Mouse (Mus musculus): ENCODE data around the gene AU021092. TPM values are rescaled to one million over a fixed set of nuclear protein-coding genes. Genes with fewer than 3 reads are reported as not detected.
A peak's percentile ranks its signal among the peaks of the same experiment; 100 is the strongest.
"Not testable (repeated sequence)": the region's sequence is repeated elsewhere in the genome, so short reads cannot be mapped to it uniquely, and the experiment has no call there.

AU021092 gene
- polyA plus RNA-seq, 1 experiment from 2014 or later: 3.5 TPM

DNA sequence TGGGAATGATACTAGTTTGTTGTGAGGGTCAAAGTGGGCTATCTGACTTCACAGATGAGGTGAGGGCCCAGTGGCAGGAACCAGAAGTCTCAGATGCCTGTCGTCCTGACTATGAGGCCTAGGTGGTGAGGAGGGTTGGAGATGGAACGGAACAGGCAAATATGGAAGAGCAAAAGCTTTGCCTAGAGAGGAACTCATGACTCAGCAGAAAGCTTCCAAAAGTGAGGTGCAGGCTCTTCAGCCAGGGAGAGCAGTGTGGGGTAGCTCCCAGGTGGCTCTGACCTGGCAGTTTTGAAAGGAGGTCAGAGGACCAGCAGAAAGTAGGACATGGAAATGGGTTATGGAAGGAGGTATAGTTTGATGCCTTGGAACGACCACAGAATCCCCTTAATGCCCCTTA lies 28.8 kb upstream of the AU021092 start:
- Histone ChIP-seq H3K27ac (ENCODE audit: low read depth, low read length) (no peak overlapping the region), H3K9ac (ENCODE audit: low read depth, low read length) (no peak overlapping the region), H3K9me3 (ENCODE audit: control insufficient read depth, low read length) (no peaks in the 10 kb centered on the region), H3K4me3 (ENCODE audit: low read length) (no peak overlapping the region), H3K36me3 (ENCODE audit: control insufficient read depth, insufficient read depth, low read length) (peaks cover 41% of the 10 kb centered on the region), H3K4me1 (ENCODE audit: control insufficient read depth, insufficient read depth, low read length) (peaks cover 5% of the 10 kb centered on the region), H3K4me2 (replicated peaks; ENCODE audit: low read depth, low read length) (no peak overlapping the region), H3K27me3 (ENCODE audit: control insufficient read depth, insufficient read depth, low read length) (no peaks in the 10 kb centered on the region)
- ATAC-seq (ENCODE audit: low FRiP score, low TSS enrichment): no peak
- 83% methylated on average over 3 of the region's 3 CpGs for WGBS

- Histone ChIP-seq H3K36me3 (ENCODE audit: control insufficient read depth, insufficient read depth, low read length) (peaks cover 64% of the 10 kb centered on the region), H3K9ac (ENCODE audit: low read depth, low read length) (no peak overlapping the region), H3K27ac (ENCODE audit: low read depth, low read length) (no peak overlapping the region), H3K9me3 (ENCODE audit: control insufficient read depth, low read length) (no peaks in the 10 kb centered on the region), H3K4me2 (replicated peaks; ENCODE audit: low read depth, low read length) (no peak overlapping the region), H3K4me1 (ENCODE audit: control insufficient read depth, insufficient read depth, low read length) (no peaks in the 10 kb centered on the region), H3K27me3 (ENCODE audit: control insufficient read depth, insufficient read depth, low read length) (no peaks in the 10 kb centered on the region), H3K4me3 (ENCODE audit: low read length) (no peak overlapping the region)
- 39% methylated on average over 7 of the region's 7 CpGs for WGBS
- ATAC-seq (ENCODE audit: low FRiP score, low TSS enrichment): 0 out of 2 replicates have a peak, but pooled peaks have one; percentile 70
Observed at GRCm38 (mm10) chr16:5244411-5244810, 22.3 kb upstream of the AU021092 start.

GRCm38 (mm10) chr16:5242882-5243281 lies 20.8 kb upstream of the AU021092 start:
- Histone ChIP-seq H3K36me3 (ENCODE audit: control insufficient read depth, insufficient read depth, low read length) (peaks cover 58% of the 10 kb centered on the region), H3K27ac (ENCODE audit: low read depth, low read length) (no peak overlapping the region), H3K27me3 (ENCODE audit: control insufficient read depth, insufficient read depth, low read length) (no peaks in the 10 kb centered on the region), H3K4me3 (ENCODE audit: low read length) (no peak overlapping the region), H3K9me3 (ENCODE audit: control insufficient read depth, low read length) (no peaks in the 10 kb centered on the region), H3K9ac (ENCODE audit: low read depth, low read length) (no peak overlapping the region), H3K4me1 (ENCODE audit: control insufficient read depth, insufficient read depth, low read length) (no peaks in the 10 kb centered on the region), H3K4me2 (replicated peaks; ENCODE audit: low read depth, low read length) (no peak overlapping the region)
- ATAC-seq (ENCODE audit: low FRiP score, low TSS enrichment): no peak
- WGBS: 97% methylated on average over 6 of the region's 6 CpGs

DNA sequence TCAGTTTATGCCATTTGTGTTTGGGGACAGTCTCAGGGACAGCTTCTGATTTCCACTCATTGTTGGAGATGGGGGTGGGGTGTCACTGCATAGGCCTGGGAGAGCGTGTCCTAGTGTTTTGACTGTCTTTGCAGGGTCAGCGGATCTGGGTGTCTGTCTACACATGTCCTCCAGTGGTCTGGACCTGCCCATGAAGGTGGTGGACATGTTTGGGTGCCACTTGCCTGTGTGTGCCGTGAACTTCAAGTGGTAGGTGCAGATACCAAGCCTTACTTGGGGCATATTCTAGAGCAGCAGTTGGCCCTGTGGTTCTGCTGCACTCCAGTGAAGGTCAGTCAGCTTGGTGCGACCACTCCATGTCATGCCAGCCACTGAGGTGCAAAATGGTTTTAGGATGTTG lies 20.3 kb upstream of the AU021092 start:
- WGBS: 84% methylated on average over 4 of the region's 4 CpGs
- Histone ChIP-seq H3K27me3 (ENCODE audit: control insufficient read depth, insufficient read depth, low read length) (no peaks in the 10 kb centered on the region), H3K36me3 (ENCODE audit: control insufficient read depth, insufficient read depth, low read length) (peaks cover 58% of the 10 kb centered on the region)

DNA sequence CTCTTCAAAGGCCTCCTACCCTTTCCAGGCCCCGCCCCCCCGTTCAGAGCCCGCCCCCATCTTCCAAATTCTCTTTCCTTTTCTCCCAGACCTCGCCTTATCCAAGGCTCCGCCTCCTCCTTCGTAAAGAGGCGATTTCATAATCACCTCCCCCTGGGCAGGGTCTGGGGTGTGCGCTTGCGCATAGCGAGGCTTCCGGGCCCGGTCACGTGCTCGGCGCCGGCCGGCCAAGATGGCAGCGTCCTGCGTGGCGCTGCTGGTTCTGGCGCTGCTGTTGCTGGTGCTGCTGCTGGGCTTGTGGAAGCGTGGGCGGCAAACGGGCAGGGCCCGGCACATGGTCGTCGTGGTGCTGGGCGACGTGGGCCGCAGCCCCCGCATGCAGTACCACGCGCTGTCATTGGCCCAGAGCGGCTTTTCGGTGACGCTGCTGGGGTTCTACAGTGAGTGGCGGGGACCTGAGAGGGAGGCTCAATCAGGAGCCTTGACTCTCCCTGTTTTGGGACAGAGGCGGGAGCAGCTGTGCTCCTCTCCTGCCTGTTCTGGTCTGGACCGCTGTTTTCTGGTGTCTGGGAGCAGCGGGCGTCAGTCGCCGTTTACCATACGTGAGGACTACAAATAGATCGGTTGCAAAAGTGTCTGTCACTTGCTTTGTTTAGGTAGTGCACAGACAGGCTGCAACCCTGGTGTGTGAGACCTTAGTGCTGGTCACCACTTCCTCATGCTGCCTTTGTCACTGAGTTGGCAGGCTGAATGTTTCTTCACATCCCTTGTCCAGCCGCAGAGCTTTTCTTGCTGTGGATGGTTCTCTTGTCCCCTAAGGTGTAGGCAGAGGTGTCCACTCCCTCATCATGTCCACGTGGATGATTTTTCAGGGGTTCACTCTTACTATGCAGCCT lies 11.6 kb upstream of the AU021092 start, which contains the start of gene Alg1:
Alg1 (plus strand) TSS at position 204 of the 896 bp plus-strand sequence.
- peak within 1 kb of the TSS; percentile 79 for H3K4me3 ChIP-seq (ENCODE audit: low read length)
- peak within 1 kb of the TSS; percentile 7; the same call in 1 of the 2 replicates for H3K27ac ChIP-seq (ENCODE audit: low read depth, low read length)
- H3K9me3 ChIP-seq (ENCODE audit: control insufficient read depth, low read length): no peaks in the 10 kb centered on the region
- 2% methylated on average over 47 of the region's 47 CpGs for WGBS
- ATAC-seq (ENCODE audit: low FRiP score, low TSS enrichment): peak; percentile 97
- H3K9ac ChIP-seq (ENCODE audit: low read depth, low read length): peak within 1 kb of the TSS; percentile 67
- no peaks in the 10 kb centered on the region for H3K4me1 ChIP-seq (ENCODE audit: control insufficient read depth, insufficient read depth, low read length)
- no peaks in the 10 kb centered on the region for H3K27me3 ChIP-seq (ENCODE audit: control insufficient read depth, insufficient read depth, low read length)
- H3K36me3 ChIP-seq (ENCODE audit: control insufficient read depth, insufficient read depth, low read length): 0 out of 2 replicates have a peak, but pooled peaks cover 5% of the 10 kb centered on the region
- H3K4me2 ChIP-seq (replicated peaks; ENCODE audit: low read depth, low read length): peak within 1 kb of the TSS; percentile 78

More for the DNA sequence above, 20.3 kb upstream of the AU021092 start:
- Histone ChIP-seq H3K9ac (ENCODE audit: low read depth, low read length) (no peak overlapping the region), H3K4me3 (ENCODE audit: low read length) (no peak overlapping the region), H3K4me1 (ENCODE audit: control insufficient read depth, insufficient read depth, low read length) (no peaks in the 10 kb centered on the region), H3K9me3 (ENCODE audit: control insufficient read depth, low read length) (no peaks in the 10 kb centered on the region), H3K27ac (ENCODE audit: low read depth, low read length) (no peak overlapping the region), H3K4me2 (replicated peaks; ENCODE audit: low read depth, low read length) (no peak overlapping the region)
- no peak for ATAC-seq (ENCODE audit: low FRiP score, low TSS enrichment)

GRCm38 (mm10) chr16:5232982-5233381 lies 10.9 kb upstream of the AU021092 start:
- Histone ChIP-seq H3K36me3 (ENCODE audit: control insufficient read depth, insufficient read depth, low read length) (0 out of 2 replicates have a peak, but pooled peaks cover 3% of the 10 kb centered on the region), H3K27ac (ENCODE audit: low read depth, low read length) (no peak overlapping the region; the same call in 1 of the 2 replicates), H3K4me2 (replicated peaks; ENCODE audit: low read depth, low read length) (peak overlapping the region; percentile 5), H3K9ac (ENCODE audit: low read depth, low read length) (no peak overlapping the region), H3K4me1 (ENCODE audit: control insufficient read depth, insufficient read depth, low read length) (no peaks in the 10 kb centered on the region), H3K9me3 (ENCODE audit: control insufficient read depth, low read length) (no peaks in the 10 kb centered on the region), H3K27me3 (ENCODE audit: control insufficient read depth, insufficient read depth, low read length) (no peaks in the 10 kb centered on the region), H3K4me3 (ENCODE audit: low read length) (peak overlapping the region; percentile 79)
- peak; percentile 51; the same call in 1 of the 2 replicates for ATAC-seq (ENCODE audit: low FRiP score, low TSS enrichment)
- 72% methylated on average over 4 of the region's 4 CpGs for WGBS

GRCm38 (mm10) chr16:5228103-5228502 lies 6.0 kb upstream of the AU021092 start:
- not testable (repeated sequence) for H3K4me2 ChIP-seq (replicated peaks; ENCODE audit: low read depth, low read length); ATAC-seq (ENCODE audit: low FRiP score, low TSS enrichment); H3K9ac ChIP-seq (ENCODE audit: low read depth, low read length); H3K9me3 ChIP-seq (ENCODE audit: control insufficient read depth, low read length); H3K27ac ChIP-seq (ENCODE audit: low read depth, low read length); H3K27me3 ChIP-seq (ENCODE audit: control insufficient read depth, insufficient read depth, low read length); H3K4me3 ChIP-seq (ENCODE audit: low read length); H3K36me3 ChIP-seq (ENCODE audit: control insufficient read depth, insufficient read depth, low read length); H3K4me1 ChIP-seq (ENCODE audit: control insufficient read depth, insufficient read depth, low read length)
- 51% methylated on average over 3 of the region's 3 CpGs for WGBS

- not testable (repeated sequence) for H3K4me3 ChIP-seq (ENCODE audit: low read length); H3K9ac ChIP-seq (ENCODE audit: low read depth, low read length); ATAC-seq (ENCODE audit: low FRiP score, low TSS enrichment); H3K4me2 ChIP-seq (replicated peaks; ENCODE audit: low read depth, low read length); H3K27me3 ChIP-seq (ENCODE audit: control insufficient read depth, insufficient read depth, low read length); H3K36me3 ChIP-seq (ENCODE audit: control insufficient read depth, insufficient read depth, low read length); H3K4me1 ChIP-seq (ENCODE audit: control insufficient read depth, insufficient read depth, low read length); H3K27ac ChIP-seq (ENCODE audit: low read depth, low read length); H3K9me3 ChIP-seq (ENCODE audit: control insufficient read depth, low read length)
- WGBS: 74% methylated on average over 19 of the region's 19 CpGs
Observed at GRCm38 (mm10) chr16:5227501-5227900, 5.4 kb upstream of the AU021092 start.

GRCm38 (mm10) chr16:5226534-5226933 lies 4.4 kb upstream of the AU021092 start:
- H3K4me2 ChIP-seq (replicated peaks; ENCODE audit: low read depth, low read length); ATAC-seq (ENCODE audit: low FRiP score, low TSS enrichment); H3K9ac ChIP-seq (ENCODE audit: low read depth, low read length); H3K27ac ChIP-seq (ENCODE audit: low read depth, low read length); H3K4me1 ChIP-seq (ENCODE audit: control insufficient read depth, insufficient read depth, low read length); H3K27me3 ChIP-seq (ENCODE audit: control insufficient read depth, insufficient read depth, low read length); H3K36me3 ChIP-seq (ENCODE audit: control insufficient read depth, insufficient read depth, low read length); H3K4me3 ChIP-seq (ENCODE audit: low read length); H3K9me3 ChIP-seq (ENCODE audit: control insufficient read depth, low read length): not testable (repeated sequence)
- 3% methylated on average over 1 of the region's 1 CpGs for WGBS

All from kidney, embryonic 14.5 days (tissue).